Mouse (Mus musculus): ENCODE data around the gene Gpr179.
A peak's percentile ranks its signal among the peaks of the same experiment; 100 is the strongest.

Gene Gpr179

GRCm38 (mm10) chr11:97355247-97355646 lies 3.4 kb upstream of the Gpr179 start:
- no peak for DNase-seq (ENCODE audit: low spot score in 2 of 2)

- DNase-seq (ENCODE audit: low spot score in 2 of 2): no peak
Measured at GRCm38 (mm10) chr11:97354646-97355045, 2.8 kb upstream of the Gpr179 start.

GRCm38 (mm10) chr11:97352935-97353597 lies 1.2 kb upstream of the Gpr179 start:
- DNase-seq (ENCODE audit: low spot score in 2 of 2): no peak

- no peak for DNase-seq (ENCODE audit: low spot score in 2 of 2)
Measured at GRCm38 (mm10) chr11:97350035-97350434, 1.8 kb downstream of the Gpr179 start.

- no peak for DNase-seq (ENCODE audit: low spot score in 2 of 2)
Measured at GRCm38 (mm10) chr11:97347291-97347690, 4.6 kb downstream of the Gpr179 start.

GRCm38 (mm10) chr11:97346383-97346782 lies 5.5 kb downstream of the Gpr179 start:
- no peak for DNase-seq (ENCODE audit: low spot score in 2 of 2)

GRCm38 (mm10) chr11:97345446-97345845 lies 6.4 kb downstream of the Gpr179 start:
- no peak for DNase-seq (ENCODE audit: low spot score in 2 of 2)

- peak; percentile 20 to 61 for DNase-seq (ENCODE audit: low spot score in 2 of 2)
Measured at GRCm38 (mm10) chr11:97343619-97344018, 8.3 kb downstream of the Gpr179 start.

GRCm38 (mm10) chr11:97343175-97343574 lies 8.7 kb downstream of the Gpr179 start:
- DNase-seq (ENCODE audit: low spot score in 2 of 2): peak; percentile 21 to 31

- DNase-seq (ENCODE audit: low spot score in 2 of 2): no peak
Measured at GRCm38 (mm10) chr11:97338977-97339315, 12.9 kb downstream of the Gpr179 start.

GRCm38 (mm10) chr11:97338302-97338976 lies 13.4 kb downstream of the Gpr179 start:
- no peak for DNase-seq (ENCODE audit: low spot score in 2 of 2)

- DNase-seq (ENCODE audit: low spot score in 2 of 2): no peak
Measured at GRCm38 (mm10) chr11:97337363-97337762, 14.5 kb downstream of the Gpr179 start.

GRCm38 (mm10) chr11:97336751-97337345 lies 15.0 kb downstream of the Gpr179 start:
- DNase-seq (ENCODE audit: low spot score in 2 of 2): no peak

GRCm38 (mm10) chr11:97336238-97336637 lies 15.6 kb downstream of the Gpr179 start:
- DNase-seq (ENCODE audit: low spot score in 2 of 2): no peak

GRCm38 (mm10) chr11:97334400-97334799 lies 17.5 kb downstream of the Gpr179 start:
- no peak for DNase-seq (ENCODE audit: low spot score in 2 of 2)

- DNase-seq (ENCODE audit: low spot score in 2 of 2): no peak
Measured at GRCm38 (mm10) chr11:97333896-97334295, 18.0 kb downstream of the Gpr179 start.

GRCm38 (mm10) chr11:97333044-97333443 lies 18.8 kb downstream of the Gpr179 start:
- DNase-seq (ENCODE audit: low spot score in 2 of 2): no peak

- DNase-seq (ENCODE audit: low spot score in 2 of 2): no peak
Measured at GRCm38 (mm10) chr11:97331231-97332190, 20.4 kb downstream of the Gpr179 start.

- DNase-seq (ENCODE audit: low spot score in 2 of 2): no peak
Measured at GRCm38 (mm10) chr11:97330315-97330714, 21.6 kb downstream of the Gpr179 start.

GRCm38 (mm10) chr11:97328148-97328547 lies 23.7 kb downstream of the Gpr179 start:
- DNase-seq (ENCODE audit: low spot score in 2 of 2): peak in 1 of 2 experiments; percentile 47

- DNase-seq (ENCODE audit: low spot score in 2 of 2): no peak
Measured at GRCm38 (mm10) chr11:97325224-97325623, 26.7 kb downstream of the Gpr179 start.
